Mouse (Mus musculus): Measurements from ENCODE around the gene Pigr.

Pigr gene

GRCm38 (mm10) chr1:130826448-130826847 lies at the start of gene Pigr:
Gene Pigr (plus strand): TSS chr1:130826684.
- H3K36me3 ChIP-seq (ENCODE audit: control insufficient read depth, insufficient read depth, low read length, poor library complexity, severe bottlenecking): no peaks in the 10 kb centered on the region
- DNase-seq (ENCODE audit: low read depth, low spot score): no peak
- no peaks in the 10 kb centered on the region for H3K27me3 ChIP-seq (ENCODE audit: control insufficient read depth, insufficient read depth, low read length, poor library complexity, severe bottlenecking)

- Histone ChIP-seq H3K36me3 (ENCODE audit: control insufficient read depth, insufficient read depth, low read length, poor library complexity, severe bottlenecking) (no peaks in the 10 kb centered on the region), H3K27me3 (ENCODE audit: control insufficient read depth, insufficient read depth, low read length, poor library complexity, severe bottlenecking) (no peaks in the 10 kb centered on the region)
- no peak for DNase-seq (ENCODE audit: low read depth, low spot score)
Observed at GRCm38 (mm10) chr1:130779867-130780266, 46.6 kb upstream of the Pigr start.

- DNase-seq (ENCODE audit: low read depth, low spot score): peak; percentile 67
Observed at GRCm38 (mm10) chr1:130784054-130784453, 42.4 kb upstream of the Pigr start.

GRCm38 (mm10) chr1:130787001-130787400 lies 39.5 kb upstream of the Pigr start:
- Histone ChIP-seq H3K36me3 (ENCODE audit: control insufficient read depth, insufficient read depth, low read length, poor library complexity, severe bottlenecking) (no peaks in the 10 kb centered on the region), H3K27me3 (ENCODE audit: control insufficient read depth, insufficient read depth, low read length, poor library complexity, severe bottlenecking) (no peaks in the 10 kb centered on the region)
- peak; percentile 48 for DNase-seq (ENCODE audit: low read depth, low spot score)

More at GRCm38 (mm10) chr1:130784054-130784453, 42.4 kb upstream of the Pigr start:
- no peaks in the 10 kb centered on the region for H3K27me3 ChIP-seq (ENCODE audit: control insufficient read depth, insufficient read depth, low read length, poor library complexity, severe bottlenecking)
- no peaks in the 10 kb centered on the region for H3K36me3 ChIP-seq (ENCODE audit: control insufficient read depth, insufficient read depth, low read length, poor library complexity, severe bottlenecking)

DNA sequence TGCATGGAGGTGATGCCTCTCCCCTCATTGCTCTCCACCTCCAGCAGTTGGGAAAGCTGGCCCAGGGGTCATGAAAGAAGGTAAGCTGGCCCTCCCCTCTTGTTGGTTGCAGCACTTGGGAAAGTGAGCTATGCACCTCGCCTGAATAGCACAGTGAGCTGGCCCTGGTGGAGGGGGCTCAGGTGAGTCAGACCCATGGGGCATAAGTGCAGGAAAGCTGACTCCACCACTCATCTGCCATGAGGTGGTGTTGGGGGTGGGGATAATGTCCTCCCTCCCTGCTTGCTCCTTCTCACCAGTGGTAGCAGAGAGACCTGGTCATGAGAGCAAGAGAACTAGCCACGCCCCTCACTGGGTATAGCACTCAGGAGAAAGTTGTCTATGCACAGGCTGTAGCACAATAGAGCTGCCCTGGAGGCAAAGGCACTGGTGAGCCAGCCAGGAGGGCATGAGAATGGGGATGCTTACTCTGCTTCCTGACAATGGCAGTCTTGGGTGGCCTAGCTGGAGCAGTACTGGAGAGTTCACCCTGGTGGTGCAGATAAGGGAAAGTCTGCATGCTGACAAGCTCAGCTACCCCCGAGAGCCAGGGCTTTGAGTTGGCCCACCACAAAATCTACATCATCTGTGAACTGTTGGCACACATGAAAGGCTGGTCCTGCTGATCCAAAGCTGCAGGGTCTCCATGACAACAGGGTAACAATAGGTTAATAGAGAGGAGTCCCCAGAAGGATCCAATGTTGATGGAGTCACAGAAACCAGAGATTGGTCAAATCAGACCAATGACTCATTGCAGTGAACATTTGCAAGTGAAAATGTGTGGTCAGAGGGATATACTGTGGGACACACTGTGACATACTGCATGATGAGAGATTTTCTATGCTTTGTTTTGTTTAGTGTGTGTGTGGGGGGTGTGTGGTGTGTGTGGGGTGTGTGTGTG lies 36.7 kb upstream of the Pigr start:
- H3K27me3 ChIP-seq (ENCODE audit: control insufficient read depth, insufficient read depth, low read length, poor library complexity, severe bottlenecking): no peaks in the 10 kb centered on the region
- DNase-seq (ENCODE audit: low read depth, low spot score): no peak
- H3K36me3 ChIP-seq (ENCODE audit: control insufficient read depth, insufficient read depth, low read length, poor library complexity, severe bottlenecking): no peaks in the 10 kb centered on the region

GRCm38 (mm10) chr1:130795331-130795730 lies 31.2 kb upstream of the Pigr start:
- DNase-seq (ENCODE audit: low read depth, low spot score): no peak
- H3K27me3 ChIP-seq (ENCODE audit: control insufficient read depth, insufficient read depth, low read length, poor library complexity, severe bottlenecking): no peaks in the 10 kb centered on the region
- H3K36me3 ChIP-seq (ENCODE audit: control insufficient read depth, insufficient read depth, low read length, poor library complexity, severe bottlenecking): no peaks in the 10 kb centered on the region

GRCm38 (mm10) chr1:130796967-130797684 lies 29.4 kb upstream of the Pigr start:
- no peaks in the 10 kb centered on the region for H3K27me3 ChIP-seq (ENCODE audit: control insufficient read depth, insufficient read depth, low read length, poor library complexity, severe bottlenecking)
- peak; percentile 81 for DNase-seq (ENCODE audit: low read depth, low spot score)
- no peaks in the 10 kb centered on the region for H3K36me3 ChIP-seq (ENCODE audit: control insufficient read depth, insufficient read depth, low read length, poor library complexity, severe bottlenecking)

DNA sequence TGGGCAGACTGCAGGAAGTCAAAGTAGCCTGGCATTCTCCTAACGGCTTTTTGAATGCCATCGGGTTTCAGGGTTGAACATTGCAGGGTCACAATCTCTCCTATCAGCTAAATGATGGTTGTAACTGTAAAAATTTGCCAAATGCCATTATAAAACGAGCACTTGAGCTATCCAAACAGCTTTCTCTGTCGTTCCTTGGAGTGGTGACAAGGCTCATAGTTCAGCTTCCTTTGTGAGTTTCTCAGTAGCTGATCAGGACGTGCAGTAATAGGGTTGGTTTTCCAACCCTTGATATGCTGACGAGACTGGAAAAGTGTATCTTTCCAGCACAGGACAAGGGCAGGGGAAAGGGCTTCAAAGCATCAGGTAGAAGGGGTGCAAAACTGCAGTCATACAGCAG lies 28.4 kb upstream of the Pigr start:
- no peaks in the 10 kb centered on the region for H3K36me3 ChIP-seq (ENCODE audit: control insufficient read depth, insufficient read depth, low read length, poor library complexity, severe bottlenecking)
- DNase-seq (ENCODE audit: low read depth, low spot score): no peak
- H3K27me3 ChIP-seq (ENCODE audit: control insufficient read depth, insufficient read depth, low read length, poor library complexity, severe bottlenecking): no peaks in the 10 kb centered on the region

DNA sequence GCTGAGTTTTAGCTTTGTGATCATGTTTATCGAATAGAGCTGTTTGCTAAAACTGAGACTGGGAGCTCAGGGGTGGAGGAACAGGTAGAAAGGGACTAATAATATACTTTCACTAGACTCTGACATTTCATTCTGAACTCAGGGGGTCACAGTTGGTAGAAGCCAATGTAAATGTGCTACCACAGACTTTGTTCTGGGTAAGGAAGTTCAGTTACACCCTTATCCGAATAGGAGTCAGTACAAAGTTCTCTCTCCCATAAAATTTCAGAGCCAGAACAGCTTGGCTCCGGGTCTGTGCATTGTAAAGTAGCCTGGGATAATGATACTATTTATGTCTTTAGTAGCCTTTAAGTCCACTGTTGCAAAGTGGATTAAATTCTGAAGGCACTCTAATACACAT lies 27.9 kb upstream of the Pigr start:
- no peak for DNase-seq (ENCODE audit: low read depth, low spot score)
- Histone ChIP-seq H3K27me3 (ENCODE audit: control insufficient read depth, insufficient read depth, low read length, poor library complexity, severe bottlenecking) (no peaks in the 10 kb centered on the region), H3K36me3 (ENCODE audit: control insufficient read depth, insufficient read depth, low read length, poor library complexity, severe bottlenecking) (no peaks in the 10 kb centered on the region)

DNA sequence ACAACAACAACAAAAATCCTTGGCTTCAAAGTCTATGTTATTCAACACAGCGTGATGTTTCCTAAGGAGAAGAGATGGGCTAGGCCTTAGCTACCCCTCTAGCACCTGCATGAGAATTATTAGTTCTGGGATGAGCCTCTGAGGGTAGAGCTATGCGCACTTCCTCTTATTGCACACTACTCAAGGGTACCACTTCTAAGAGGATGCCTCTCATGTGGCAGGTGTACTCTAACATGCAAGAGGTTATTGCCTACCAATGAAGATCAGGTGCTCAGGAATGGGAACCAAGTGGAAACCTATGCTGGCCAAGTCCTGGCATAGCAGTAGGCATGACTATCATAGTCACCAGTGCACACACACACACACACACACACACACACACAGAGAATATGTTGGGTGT lies 27.1 kb upstream of the Pigr start:
- DNase-seq (ENCODE audit: low read depth, low spot score): peak; percentile 42
- no peaks in the 10 kb centered on the region for H3K27me3 ChIP-seq (ENCODE audit: control insufficient read depth, insufficient read depth, low read length, poor library complexity, severe bottlenecking)
- no peaks in the 10 kb centered on the region for H3K36me3 ChIP-seq (ENCODE audit: control insufficient read depth, insufficient read depth, low read length, poor library complexity, severe bottlenecking)

- H3K27me3 ChIP-seq (ENCODE audit: control insufficient read depth, insufficient read depth, low read length, poor library complexity, severe bottlenecking): no peaks in the 10 kb centered on the region
- no peak for DNase-seq (ENCODE audit: low read depth, low spot score)
- H3K36me3 ChIP-seq (ENCODE audit: control insufficient read depth, insufficient read depth, low read length, poor library complexity, severe bottlenecking): no peaks in the 10 kb centered on the region
Observed at GRCm38 (mm10) chr1:130800602-130801001, 25.9 kb upstream of the Pigr start, which contains the start of gene Fcamr. Gene Fcamr (plus strand): TSS chr1:130800902.

GRCm38 (mm10) chr1:130801511-130801910 lies 25.0 kb upstream of the Pigr start:
- no peak for DNase-seq (ENCODE audit: low read depth, low spot score)
- H3K27me3 ChIP-seq (ENCODE audit: control insufficient read depth, insufficient read depth, low read length, poor library complexity, severe bottlenecking): no peaks in the 10 kb centered on the region
- no peaks in the 10 kb centered on the region for H3K36me3 ChIP-seq (ENCODE audit: control insufficient read depth, insufficient read depth, low read length, poor library complexity, severe bottlenecking)

DNA sequence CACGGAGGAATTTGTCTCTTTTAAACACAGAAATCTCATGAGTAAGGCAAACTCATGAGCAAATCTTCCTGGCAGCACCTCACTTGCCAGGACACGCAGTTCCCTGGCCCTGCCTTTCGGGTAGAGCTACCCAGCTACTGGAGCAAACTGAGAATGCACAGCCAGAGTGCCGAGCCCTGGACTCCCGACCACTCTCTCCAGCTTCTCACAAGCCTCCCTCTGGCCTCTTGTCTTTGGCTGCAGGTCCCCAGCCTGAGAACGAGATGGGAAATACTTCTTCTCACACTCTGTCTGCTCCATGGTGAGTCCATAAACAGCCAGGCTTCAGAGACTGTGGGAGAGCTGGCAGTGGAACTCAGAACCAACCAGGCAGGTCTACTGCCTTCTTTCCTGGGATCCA lies 23.5 kb upstream of the Pigr start:
- no peak for DNase-seq (ENCODE audit: low read depth, low spot score)
- no peaks in the 10 kb centered on the region for H3K36me3 ChIP-seq (ENCODE audit: control insufficient read depth, insufficient read depth, low read length, poor library complexity, severe bottlenecking)
- H3K27me3 ChIP-seq (ENCODE audit: control insufficient read depth, insufficient read depth, low read length, poor library complexity, severe bottlenecking): no peaks in the 10 kb centered on the region

GRCm38 (mm10) chr1:130804279-130804678 lies 22.2 kb upstream of the Pigr start:
- DNase-seq (ENCODE audit: low read depth, low spot score): no peak
- no peaks in the 10 kb centered on the region for H3K36me3 ChIP-seq (ENCODE audit: control insufficient read depth, insufficient read depth, low read length, poor library complexity, severe bottlenecking)

DNA sequence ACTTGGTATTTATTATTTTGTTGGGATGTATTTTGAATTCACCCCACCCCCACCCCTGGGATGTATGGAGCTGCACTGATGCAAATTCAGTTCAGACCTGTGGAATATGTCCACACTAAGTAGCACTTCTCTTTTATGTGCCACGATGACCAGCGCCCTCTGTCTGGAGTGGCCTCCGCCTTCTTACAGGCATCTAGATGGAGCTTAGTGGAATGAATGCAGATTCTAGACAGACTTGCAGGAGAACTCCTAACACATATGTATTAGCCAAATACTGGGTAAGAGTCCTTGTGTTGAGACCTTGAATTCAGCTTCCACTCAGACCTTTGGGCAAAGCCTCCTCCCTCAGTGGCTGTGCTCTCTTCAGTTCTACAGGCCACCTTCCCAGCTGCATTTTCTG lies 15.6 kb upstream of the Pigr start:
- H3K27me3 ChIP-seq (ENCODE audit: control insufficient read depth, insufficient read depth, low read length, poor library complexity, severe bottlenecking): no peaks in the 10 kb centered on the region

More at GRCm38 (mm10) chr1:130804279-130804678, 22.2 kb upstream of the Pigr start:
- H3K27me3 ChIP-seq (ENCODE audit: control insufficient read depth, insufficient read depth, low read length, poor library complexity, severe bottlenecking): no peaks in the 10 kb centered on the region

More for the DNA sequence above, 15.6 kb upstream of the Pigr start:
- no peak for DNase-seq (ENCODE audit: low read depth, low spot score)
- H3K36me3 ChIP-seq (ENCODE audit: control insufficient read depth, insufficient read depth, low read length, poor library complexity, severe bottlenecking): no peaks in the 10 kb centered on the region; the same call in 1 of the 2 replicates
